Mouse (Mus musculus) adipocyte (in vitro differentiated cells): ENCODE results near the gene Fgg.

ENCODE experiments used
- DNase-seq: peaks from one replicate; pipeline ENCODE4 v3.0.0-alpha.2; 2016; ENCODE audit warnings: low spot score

Fgg gene

DNA sequence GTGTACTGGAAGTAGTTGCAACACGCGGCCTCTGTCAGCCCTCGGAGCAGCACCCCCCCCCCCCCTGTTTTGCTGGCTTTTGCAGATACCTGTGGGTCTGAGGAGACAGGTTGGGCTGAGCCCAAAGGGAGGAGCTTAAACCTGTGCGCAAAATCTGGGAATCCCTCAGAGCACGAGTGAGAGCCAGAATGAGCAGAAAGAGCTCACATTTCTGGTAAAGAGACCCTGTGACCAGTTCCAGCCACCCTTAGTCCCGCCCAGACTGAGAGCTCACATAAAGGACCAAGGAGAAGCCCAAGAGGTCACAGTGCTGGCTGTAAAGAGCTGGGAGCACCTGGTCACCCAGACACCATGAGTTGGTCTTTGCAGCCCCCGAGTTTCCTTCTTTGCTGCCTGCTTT, at the start of gene Fgg:
Gene Fgg (plus strand): TSS at position 168 of the 400 bp plus-strand sequence.
- DNase-seq, result no peak

DNA sequence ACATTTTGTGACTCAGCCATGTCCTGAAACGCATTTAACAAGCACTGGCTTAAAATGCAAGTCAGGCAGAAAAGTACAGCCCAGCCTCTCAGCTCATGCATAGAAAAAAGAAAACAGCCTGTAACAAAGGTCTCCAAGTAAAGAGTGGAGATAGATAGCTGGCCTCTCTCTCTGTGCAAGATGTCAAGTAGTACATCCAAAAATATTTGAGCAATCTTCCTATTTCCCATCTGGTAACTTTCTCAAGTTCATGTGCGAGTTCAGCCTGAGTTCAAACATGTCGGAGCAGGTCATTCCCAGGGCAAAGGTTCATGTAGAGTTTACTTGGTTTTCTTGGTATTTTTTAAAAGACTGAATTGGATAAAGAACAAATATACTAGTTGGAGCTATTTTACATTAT, 36.5 kb upstream of the Fgg start:
- DNase-seq, result peak; percentile 17

DNA sequence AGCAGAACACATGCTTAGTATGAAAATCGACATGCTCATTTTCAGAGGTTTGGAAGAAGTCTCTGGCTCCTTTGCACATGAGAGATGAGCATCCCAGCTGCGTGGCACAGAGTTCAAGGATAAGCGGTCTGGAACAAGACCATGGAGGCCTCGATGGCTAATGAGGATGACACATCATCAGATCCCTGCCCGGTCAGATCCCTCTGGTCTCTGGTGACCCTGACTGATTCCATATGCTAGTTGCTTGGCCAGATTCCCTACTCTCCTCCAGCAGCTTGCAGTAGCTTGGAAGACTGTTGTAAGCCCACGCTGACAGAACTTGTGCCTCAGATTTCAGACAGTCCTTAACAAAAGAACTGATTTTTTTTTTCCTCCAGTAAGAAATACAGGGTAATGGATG, 26.7 kb upstream of the Fgg start:
- no peak for DNase-seq

DNA sequence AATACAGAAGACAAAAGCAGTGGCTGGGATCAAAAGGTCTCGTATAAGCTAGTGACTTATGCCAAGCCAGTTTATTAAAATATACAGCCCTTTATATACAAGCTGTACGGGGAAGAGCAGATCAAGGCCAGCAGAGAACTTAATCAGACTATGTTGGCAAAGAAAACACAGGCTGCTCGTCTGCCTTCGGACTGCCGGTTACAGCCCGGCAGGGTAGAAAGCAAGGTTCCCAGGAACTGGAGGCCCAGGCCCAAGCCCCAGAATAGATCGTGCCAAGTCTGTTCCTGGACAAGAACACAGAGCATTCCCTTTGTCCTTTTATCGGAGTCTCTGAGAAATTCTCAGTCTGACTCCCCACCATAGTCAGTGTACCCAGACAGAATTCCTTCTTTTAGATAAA, 25.7 kb upstream of the Fgg start:
- DNase-seq, result no peak

DNA sequence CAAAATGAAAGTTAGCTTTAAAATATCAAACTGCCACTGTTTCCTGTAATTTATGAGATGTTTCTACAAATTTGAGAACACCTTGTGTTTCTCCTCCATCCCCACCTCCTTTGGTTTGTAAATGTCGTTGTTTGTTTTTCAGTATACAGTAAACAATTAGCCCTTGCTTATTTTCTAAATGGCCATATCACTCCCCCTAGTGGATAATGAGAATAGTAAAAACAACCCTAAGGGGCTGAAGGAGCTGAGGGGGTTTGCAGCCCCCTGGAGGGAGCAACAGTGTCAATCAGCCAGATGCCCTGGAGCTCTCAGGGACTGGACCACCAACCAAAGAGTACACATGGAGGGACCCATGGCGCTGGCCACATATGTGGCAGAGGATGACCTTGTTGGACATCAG, 22.7 kb upstream of the Fgg start:
- no peak for DNase-seq

DNA sequence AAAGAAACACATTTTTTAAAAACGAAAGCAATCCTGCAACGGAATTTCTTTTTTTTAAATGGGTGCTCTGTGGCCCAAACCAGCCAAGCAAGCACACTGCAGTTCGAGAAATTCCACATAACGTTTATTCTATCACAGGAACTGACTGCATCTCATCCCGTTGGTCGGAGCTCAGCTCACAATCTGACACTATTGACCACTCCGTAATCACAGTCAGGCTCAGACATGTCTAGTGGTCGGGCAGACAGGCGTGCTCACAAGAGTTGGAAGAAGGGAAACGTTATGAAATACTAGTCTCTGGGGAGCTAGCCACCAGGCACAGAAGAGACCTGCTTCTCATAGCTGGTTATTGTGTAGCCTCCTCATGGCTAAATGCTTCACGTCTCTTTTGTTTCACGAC, 15.6 kb upstream of the Fgg start:
- DNase-seq, result no peak

DNA sequence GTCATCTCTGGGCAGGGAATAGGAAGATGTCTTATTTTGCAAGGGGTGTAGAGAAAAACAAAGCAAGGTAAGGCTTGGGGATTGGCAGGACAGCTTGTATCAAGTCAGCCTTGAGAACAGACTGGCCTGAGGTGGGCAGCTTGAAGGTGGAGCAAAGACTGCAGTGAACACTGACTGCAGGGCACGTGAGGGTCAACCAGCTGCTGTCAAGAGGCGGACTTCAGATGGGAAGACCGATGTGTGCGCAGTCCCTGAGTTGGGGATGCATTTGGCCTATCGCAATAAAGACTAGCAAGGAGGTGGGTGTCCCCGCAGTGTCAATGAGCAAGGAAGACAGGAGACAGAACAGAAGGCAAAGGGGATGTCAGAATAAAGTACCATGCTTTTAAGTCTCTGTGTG, 14.6 kb upstream of the Fgg start:
- DNase-seq, result no peak

DNA sequence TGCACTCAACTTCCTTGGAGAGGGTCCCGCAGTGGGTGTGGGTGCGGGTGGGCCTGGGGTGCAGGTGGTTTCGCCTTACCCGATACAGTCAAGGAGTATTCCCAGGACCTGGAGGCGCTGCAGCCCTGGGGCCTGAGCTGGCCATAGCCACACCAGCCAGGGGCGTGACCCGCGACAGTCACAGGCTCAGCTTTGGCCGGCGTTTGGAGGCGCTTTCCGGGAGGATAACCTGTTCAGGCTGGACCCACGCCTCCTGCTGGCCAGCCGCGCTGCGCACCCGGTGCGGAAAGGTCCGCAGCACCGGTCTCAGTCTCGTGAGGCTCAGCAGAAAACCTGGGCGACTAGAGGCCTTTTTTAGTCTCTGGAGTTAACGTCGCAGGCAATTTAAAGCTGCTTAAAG, 12.2 kb upstream of the Fgg start:
- no peak for DNase-seq

DNA sequence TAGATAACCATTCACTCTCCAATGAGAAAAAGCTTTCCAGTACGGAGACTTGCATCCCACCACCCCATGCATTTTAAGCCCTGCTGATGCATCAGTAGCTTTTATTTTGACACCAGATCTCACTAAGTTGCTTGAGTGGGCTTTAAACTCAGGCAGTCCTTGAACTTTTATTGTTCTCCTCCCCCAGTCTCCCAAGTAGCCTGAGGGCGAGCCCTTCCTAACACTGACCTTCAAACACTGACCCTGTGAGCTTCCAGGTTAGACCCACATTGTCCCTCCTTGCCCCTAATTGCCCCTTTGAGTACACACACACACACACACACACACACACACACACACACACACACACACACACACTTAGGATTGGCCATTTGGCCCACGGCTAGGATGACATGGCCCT, 10.9 kb upstream of the Fgg start:
- DNase-seq, result no peak

DNA sequence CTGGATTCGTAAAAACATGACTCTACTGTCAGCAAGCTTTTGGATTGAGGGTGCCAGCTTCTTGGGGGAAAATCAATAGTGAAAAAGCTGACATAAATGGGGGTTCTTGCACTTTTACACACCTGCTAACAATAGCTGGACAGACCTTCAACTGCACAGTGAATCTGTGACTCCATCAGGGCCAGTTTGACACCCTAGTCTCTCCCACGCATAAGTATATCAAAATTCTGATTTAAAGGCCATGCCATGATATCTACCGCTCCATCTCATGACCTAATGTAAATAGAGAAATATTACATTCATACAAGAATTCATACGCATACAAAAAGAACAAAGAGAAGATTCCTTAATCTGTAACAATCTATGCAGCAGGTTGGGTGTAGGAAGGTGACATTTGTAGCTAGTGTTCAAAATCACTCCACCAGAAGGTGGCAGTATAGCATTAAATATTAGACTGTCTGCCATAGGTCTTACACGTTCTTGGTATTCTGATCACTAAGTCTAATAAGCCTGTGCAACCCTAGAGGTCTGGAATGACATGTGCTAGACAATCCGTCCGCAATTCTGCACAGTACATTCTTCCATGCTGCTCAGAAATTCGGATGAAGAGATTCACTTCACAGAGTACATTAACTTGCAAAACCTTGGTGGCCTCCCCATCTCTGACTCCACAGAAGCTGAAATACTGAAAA, 8.6 kb upstream of the Fgg start:
- peak; percentile 86 for DNase-seq

DNA sequence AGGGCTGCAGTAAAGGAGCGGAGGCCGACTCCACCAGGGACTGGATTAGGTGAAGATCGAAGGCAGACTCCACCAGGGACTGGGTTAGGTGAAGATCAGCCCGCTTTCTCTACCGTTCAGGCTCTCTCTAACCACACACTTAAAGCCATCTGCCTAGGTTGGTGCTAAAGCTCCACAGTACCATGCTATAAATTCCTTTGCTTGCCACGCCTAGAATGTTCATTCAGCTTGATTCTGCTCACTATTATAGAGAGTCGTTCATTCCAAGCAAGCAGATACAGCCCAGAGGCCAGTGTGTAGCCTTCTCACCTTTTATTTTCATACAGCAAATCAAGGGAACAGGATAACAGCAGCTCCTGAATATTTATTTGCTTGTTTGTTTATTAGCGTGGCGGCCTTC, 7.5 kb upstream of the Fgg start:
- no peak for DNase-seq

DNA sequence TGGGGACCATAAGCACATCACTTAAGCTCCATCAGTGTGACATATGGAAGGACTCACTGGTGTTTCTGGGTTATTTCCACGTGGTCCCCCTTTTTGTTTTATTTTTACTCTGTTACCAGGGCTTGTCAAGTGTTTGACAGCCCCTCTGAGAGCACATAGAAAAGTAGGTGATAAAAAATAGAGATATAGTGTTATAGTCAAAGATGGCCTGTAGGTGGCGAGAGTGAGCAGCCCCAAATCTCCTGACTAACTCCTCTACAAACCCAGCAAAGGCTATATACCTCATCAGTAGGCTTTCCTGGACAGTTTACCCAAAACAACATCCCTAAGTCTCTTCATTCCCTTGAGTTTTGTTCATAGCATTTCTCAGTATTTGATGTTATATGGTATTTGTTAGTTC, 5.3 kb upstream of the Fgg start:
- peak; percentile 62 for DNase-seq

DNA sequence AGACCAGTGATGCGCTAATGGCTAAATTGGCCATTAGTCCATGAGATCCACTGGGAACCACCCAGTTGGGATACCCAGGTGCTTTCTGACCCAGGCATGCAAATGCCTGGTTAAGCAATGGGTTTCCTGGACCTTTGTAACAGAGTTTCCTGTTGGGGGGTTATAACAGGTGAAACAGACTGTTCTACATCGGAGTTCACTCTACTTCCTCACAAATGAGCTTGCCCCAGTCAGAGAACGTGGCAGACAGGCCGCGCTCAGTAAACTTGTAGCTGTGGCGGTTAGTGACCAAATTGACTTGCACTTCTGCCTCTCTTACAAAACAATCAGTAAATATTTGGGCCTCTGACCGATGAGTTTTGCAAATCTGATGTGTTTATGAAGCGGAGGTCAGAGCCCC, 4.5 kb upstream of the Fgg start:
- no peak for DNase-seq

DNA sequence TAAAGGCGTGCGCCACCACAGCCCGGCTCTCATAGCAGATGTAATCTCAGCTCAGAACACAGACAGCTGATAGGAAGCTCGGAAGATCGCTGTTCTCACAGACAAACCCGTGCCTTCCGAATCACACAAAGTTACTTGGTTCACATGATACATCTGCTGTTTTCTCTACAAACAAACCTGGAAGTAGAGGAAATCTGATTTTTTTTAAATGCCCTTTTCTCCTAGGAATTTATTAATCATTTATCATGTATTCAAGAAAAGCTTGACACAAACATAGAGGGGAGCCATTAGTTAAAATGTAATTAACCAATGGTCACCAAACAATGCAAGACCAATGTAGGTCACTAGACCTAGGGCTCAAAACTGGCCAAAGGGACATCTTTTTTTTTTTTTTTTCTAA, 2.7 kb upstream of the Fgg start:
- no peak for DNase-seq

DNA sequence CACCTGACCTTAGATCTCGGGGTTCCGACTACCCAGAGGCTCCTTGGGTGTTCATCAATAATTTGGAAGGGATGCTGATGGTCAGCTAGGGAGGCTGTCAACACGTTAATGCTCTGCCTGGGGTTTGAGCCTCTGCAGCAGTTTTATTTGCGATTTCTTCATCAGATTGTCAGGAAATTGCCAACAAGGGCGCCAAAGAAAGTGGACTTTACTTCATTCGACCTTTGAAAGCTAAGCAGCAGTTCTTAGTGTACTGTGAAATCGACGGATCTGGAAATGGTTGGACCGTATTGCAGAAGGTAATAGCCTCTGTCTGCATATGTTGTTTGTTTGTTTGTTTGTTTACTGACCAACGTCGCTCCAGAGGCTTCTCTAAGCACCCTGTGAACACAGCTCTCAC, 2.8 kb downstream of the Fgg start:
- no peak for DNase-seq

DNA sequence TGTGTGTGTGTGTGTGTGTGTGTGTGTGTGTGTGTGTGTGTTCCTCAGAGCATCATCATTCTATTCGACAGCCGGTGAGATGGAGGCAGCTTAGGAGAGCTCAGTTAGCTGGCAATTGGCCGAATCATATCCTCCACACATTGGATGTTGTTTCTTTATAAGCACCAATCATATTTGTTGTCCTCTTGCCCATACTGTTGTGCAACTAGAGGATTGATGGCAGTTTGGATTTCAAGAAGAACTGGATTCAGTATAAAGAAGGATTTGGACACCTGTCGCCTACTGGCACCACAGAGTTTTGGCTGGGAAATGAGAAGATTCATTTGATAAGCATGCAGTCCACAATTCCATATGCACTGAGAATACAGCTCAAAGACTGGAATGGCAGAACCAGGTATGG, 3.6 kb downstream of the Fgg start:
- no peak for DNase-seq

DNA sequence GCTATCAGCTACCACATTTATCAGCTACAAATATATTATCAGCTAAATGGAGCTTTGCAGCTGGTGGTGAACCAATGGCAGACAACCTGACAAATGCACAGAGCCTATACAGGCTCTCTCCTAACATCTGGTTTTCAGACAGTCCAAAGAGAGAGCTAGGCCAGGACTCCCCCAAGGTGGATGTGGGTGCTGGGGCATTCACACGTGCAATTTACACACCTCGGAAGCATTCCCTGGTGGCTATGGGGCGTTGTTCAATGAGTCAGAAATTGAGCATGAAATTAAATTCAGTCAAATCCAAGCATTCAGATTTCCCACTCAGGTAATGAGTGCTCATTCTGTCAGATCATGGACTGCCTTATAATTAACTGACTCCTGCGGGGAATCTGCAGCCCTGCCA, 4.0 kb downstream of the Fgg start:
- DNase-seq, result no peak

DNA sequence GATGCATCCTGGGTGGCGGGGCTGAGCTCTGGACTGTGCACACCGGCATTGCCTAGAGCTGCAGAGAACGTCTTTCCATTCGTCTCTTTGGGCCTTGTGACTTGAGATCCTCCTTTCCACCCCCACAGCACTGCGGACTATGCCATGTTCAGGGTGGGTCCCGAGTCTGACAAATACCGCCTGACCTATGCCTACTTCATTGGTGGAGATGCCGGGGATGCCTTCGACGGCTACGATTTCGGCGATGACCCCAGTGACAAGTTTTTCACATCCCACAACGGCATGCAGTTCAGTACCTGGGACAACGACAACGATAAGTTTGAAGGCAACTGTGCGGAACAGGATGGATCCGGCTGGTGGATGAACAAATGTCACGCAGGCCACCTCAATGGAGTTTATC, 5.1 kb downstream of the Fgg start:
- no peak for DNase-seq

DNA sequence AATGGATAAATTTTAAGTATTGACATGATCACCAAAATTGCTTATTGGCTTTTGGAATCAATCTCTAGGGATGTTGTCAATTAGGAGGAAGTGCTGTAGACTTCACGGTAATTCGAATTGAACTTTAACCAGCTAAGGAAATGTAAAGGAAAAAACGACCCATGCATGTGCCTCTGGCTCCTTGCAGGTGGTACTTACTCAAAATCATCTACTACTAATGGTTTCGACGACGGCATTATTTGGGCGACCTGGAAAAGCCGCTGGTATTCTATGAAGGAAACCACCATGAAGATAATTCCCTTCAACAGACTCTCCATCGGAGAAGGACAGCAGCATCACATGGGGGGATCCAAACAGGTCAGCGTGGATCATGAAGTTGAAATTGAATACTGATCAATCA, 6.4 kb downstream of the Fgg start:
- no peak for DNase-seq

DNA sequence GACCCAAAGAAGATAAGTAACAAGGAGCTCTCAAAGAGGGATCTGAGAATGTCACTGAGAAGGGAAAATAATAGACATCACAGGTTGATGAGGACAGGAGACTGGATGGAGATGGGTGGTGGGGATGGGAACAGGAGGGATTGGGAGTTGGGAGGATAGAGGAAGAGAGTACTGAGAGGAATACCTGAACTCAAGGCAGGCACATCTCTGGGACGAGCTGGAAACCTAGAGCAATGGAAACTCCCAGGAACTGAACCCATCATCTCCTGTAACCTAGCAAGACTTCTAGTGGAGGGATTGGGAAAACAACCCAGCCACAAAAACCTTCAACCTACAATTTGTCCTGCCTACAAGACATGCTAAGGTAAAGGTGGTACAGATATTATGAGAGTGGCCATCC, 8.7 kb downstream of the Fgg start:
- DNase-seq, result no peak

DNA sequence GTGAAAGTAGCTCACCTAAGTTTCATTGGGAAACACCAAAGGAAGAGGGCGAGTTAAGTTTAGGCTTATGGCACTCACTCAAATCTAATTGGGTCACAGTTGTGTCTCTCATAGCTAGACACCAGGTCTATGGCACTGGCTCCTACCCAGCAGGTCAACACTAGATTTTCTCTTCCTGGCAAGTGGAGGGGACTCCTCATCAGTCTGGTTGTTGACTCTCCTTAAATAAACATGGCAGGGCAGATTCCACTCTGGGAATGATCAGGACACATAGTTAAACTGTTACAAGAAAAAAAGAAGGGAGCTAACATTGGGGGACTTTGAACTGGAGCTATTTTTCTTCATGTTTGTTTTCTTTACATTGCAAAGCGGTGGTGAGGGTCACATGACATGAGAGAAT, 12.9 kb downstream of the Fgg start:
- no peak for DNase-seq

DNA sequence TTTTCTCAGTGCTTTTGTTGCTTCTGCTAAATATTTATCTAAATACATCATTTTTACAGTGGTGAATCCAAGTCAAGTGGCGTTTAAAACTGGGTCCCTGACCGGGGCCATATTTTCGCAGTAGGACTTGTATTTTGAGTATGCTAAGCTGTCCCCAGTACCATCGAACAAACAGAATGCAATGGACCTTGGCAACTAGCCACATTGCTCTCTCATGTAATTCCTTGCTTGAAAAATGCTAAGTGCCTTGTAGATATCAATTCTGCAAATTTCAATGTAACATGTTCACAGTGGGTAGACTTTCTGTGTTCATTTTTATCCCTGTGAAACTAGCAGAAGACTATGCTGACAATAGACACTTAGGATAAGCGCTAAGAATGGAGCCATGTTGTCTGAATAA, 13.7 kb downstream of the Fgg start:
- DNase-seq, result no peak

DNA sequence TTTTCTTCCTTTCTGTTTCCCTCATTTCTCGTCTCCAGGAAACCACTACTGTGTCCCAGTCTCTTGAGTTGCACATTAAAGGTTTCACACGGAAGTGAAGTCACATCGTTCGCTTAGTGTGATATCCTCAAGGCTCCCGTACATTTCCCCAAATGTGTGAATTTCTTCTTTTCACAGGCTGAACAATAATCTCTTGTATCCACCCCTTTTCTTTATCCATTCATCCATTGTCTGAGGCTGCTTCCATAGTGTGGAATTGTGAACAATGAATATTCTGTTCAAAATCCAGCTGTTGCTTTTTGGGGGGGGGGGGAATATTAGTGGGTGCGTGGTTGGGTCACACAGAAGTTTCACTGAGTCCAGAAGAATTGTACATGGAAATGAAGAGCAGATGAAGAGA, 17.5 kb downstream of the Fgg start:
- DNase-seq, result no peak

DNA sequence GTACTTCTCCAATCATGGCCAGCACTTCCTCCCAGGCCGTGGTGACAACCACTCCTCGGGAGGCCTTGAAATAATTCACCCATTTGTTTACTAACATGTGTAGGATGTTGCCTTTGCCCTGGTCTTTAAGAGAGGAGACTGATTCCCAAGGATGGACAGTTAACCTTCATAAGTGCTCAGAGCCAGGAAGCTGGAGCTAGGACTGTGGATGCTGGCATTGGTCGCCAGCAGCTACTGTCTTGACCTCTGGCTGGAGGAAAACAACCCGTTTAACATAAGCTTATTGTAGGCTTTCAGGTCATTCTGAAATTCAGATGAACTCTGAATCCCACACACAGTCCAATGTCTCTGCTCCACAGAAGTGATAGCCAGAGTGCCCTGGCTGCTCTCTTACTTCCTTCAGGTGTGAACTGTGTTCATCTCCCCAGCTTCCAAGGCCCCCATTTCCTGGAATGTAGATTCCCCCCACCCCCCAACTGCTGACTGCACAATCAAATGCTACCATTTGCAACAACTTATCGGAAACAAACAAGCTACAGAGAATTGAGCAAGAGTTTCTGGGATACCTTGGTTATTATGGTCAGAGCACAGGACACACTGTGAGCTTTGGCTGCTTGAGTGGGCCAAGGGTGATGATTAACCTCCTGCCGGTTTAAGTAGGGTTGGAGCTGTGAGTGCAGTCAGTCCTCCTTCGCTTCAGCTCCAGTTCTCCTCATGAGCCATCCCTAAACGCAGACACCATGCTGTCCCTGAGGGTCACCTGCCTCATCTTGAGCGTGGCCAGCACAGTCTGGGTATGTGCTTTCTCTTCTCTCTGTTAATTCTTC, 18.2 kb downstream of the Fgg start, which contains the start of gene Fga:
Gene Fga (plus strand): TSS at position 602 of the 827 bp plus-strand sequence.
- DNase-seq, result no peak
